Mouse (Mus musculus) stomach, postnatal 0 days (tissue): ENCODE data around the gene Tbc1d7.

Experiments
- CTCF ChIP-seq: IDR thresholded peaks from 2 replicates; pipeline ENCODE4 v1.5.1; 2016; ENCODE audit warnings: antibody characterized with exemption, low read depth, mild to moderate bottlenecking, moderate library complexity
- EP300 ChIP-seq: optimal IDR thresholded peaks from 2 replicates; pipeline ENCODE3; 2016; ENCODE audit warnings: antibody characterized with exemption

GRCm38 (mm10) chr13:43176676-43177075 lies 5.4 kb upstream of the Tbc1d7 start:
- TF ChIP-seq CTCF (no peak), EP300 (no peak)
